Mouse (Mus musculus) monocyte, adult 5-6 weeks (primary cell): ENCODE data around the gene Setd2. TPM values are rescaled to one million over a fixed set of nuclear protein-coding genes. Genes with fewer than 3 reads are reported as not detected.

ENCODE experiments used
- ATAC-seq: fragments of 153-309, 156-312 bp; replicated peaks from 2 replicates; pipeline ENCODE4 v1.8.0; 2017; ENCODE audit warnings: mild to moderate bottlenecking; ENCODE audit not compliant: low TSS enrichment, insufficient number of reproducible peaks, severe bottlenecking, poor library complexity, low FRiP score
- total RNA-seq: library from RNA; stranded (forward); fragments of 200-1000, 200-491, 200-594 nt; gene quantifications from 3 replicates; pipeline ENCODE4 v1.2.3, GENCODE M21; 2017

Gene Setd2
- 253 to 368 TPM (median 266 TPM) in 3 replicates for total RNA-seq

- ATAC-seq, result no peak
Measured at GRCm38 (mm10) chr9:110532538-110533291, at the start of gene Setd2. Setd2 (plus strand) TSS chr9:110532597.

GRCm38 (mm10) chr9:110488841-110489240, 43.6 kb upstream of the Setd2 start:
- ATAC-seq, result no peak

DNA sequence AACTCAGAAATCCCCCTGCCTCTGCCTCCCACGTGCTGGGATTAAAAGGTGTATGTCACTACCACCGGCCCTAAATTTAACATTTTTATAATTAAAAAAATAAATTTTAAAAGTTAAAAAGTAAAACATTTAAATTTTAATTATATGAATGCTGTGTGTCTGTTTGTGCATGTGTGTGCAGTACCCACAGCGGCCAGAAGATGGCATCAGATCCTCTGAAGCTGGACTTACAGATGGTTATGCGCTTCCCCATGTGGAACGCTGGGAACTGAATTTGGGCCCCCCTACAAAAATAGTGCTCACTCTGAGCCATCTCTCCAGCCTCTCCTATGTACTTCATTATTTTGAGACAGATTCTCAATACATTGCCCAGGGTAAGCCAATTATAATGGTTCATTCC, 41.5 kb upstream of the Setd2 start:
- no peak for ATAC-seq

DNA sequence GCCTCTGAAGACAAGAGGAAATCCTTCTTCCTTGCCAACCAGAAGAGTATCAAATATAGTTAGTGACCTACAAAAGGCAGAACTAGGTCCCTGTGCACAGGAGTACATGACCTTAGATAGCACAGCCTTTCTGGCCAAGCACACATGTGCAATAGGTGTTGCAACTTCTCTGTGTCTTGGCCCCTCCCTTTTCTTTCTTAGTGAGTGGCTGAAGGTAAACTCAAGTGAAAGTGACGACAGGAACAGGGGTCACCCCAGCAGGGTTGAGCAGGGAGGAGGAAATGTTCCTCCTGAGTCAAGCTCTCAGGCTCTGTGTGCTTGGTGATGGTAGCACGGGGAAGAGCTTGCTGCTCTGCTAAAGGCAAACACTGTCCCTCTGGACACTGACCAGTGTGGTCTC, 6.7 kb upstream of the Setd2 start:
- ATAC-seq, result peak; percentile 79

DNA sequence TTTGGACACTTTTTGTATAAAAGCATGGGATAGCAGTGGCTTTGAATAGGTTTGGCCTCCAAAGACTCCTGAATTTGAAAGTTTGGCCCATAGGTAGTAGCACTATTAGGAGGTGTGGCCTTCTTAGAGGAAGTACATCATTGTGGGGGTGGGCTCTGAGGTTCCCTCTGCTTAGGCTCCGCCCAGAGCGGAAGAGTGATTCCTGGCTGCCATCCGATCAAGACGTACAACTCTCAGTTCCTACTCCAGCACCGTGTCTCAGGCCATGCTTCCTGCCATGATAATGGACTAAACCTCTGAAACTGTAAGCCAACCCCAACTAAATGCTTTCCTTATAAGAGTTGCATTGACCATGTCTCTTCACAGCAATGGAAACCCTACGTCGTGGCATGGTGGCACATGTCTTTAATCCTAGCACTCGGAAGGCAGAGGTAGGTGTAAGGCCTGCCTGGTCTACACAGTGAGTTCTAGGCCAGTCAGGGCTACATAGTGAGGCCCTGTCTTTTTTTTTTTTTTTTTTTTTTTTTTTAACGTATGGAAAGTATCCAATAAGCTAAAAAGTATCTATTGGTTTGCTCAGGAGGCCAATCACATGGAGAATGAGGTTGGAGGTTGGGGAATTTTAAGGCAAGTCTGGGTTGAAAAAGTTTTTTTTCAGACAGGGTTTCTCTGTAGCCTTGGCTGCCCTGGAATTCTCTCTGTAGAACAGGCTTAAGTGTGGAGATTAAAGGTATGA, 3.2 kb upstream of the Setd2 start:
- no peak for ATAC-seq

GRCm38 (mm10) chr9:110530650-110531049, 1.7 kb upstream of the Setd2 start:
- ATAC-seq, result no peak

GRCm38 (mm10) chr9:110531151-110531791, 1.1 kb upstream of the Setd2 start:
- no peak for ATAC-seq

- ATAC-seq, result peak; percentile 84
Measured at GRCm38 (mm10) chr9:110531914-110532489, 395 bp upstream of the Setd2 start.

- ATAC-seq, result no peak
Measured at GRCm38 (mm10) chr9:110533645-110534044, 1.2 kb downstream of the Setd2 start.

GRCm38 (mm10) chr9:110535114-110535513, 2.7 kb downstream of the Setd2 start:
- ATAC-seq, result no peak

- no peak for ATAC-seq
Measured at GRCm38 (mm10) chr9:110536636-110537035, 4.2 kb downstream of the Setd2 start.

DNA sequence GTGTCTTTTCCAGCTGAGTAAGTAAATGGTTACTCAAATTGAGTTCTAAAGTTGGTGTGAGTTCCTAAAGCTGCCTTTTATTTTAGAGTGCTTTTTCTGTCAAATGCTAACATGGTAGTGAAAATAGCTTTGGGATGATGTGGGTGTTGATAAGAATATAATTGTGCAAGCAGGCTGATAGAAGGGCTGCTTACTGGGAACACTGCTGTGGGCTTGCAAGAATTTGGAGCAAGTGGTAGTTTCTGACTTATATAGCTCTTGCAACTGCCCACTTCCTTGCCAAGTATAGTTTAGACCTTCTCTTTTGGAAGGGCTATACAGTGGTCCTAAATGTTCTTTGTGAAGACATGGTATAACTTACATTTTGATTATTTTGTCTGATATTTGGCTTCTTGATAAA, 6.1 kb downstream of the Setd2 start:
- ATAC-seq, result no peak

DNA sequence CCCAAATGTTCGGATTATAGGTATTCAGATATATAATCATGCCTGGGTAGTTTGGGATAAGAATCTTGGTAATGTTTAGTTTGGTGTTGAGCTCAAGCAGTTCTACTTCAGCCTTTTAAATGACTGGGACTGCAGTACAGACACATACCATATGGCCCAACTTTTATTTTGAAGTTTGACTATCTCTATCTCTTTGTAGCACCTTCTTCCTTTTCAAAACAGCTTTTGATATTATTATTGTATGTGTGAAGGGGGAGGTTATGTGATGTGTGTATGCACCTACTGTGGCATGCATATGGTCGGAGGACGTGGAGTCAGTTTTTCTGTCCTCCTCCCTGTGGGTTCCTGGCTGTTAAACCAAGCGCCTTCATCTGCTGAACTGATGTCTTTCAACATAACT, 9.6 kb downstream of the Setd2 start:
- ATAC-seq, result no peak; the same call in 1 of the 2 replicates

- ATAC-seq, result no peak
Measured at GRCm38 (mm10) chr9:110548261-110548660, 15.9 kb downstream of the Setd2 start.

GRCm38 (mm10) chr9:110568309-110568708, 35.9 kb downstream of the Setd2 start:
- ATAC-seq, result no peak

DNA sequence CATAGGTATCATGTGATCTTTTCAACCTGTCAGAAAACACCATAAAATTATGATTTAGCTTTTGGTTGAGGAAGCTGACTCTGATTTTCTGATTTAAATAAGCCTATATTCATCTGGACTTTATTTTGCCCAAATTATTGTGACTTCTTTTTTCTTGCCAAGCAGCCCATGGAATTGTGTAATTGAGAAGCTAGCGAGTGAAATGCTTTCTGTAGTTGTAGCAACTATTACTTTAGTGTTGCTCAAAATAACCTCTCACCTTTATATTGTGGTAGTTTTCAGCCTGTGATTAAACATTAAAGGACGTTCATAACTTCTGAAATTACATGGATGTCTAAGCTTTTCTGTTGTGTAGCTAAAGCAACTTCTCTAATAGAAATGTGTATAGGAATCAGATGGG, 49.8 kb downstream of the Setd2 start:
- ATAC-seq, result no peak

DNA sequence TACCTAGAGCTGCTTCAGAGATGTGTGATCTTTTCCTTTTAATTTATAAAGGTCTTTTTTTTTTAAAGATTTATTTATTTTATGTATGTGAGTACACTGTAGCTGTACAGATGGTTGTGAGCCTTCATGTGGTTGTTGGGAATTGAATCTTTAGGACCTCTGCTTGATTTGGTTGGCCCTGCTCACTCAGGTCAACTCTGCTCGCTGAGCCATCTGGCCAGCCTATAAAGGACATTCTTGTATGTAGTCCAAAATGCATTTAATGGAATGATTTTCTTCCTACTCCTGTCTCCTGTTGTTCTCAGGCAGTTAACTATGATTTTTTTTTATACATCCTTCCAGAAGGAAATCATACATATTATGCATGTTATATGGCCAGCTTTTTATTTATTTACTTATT, 51.1 kb downstream of the Setd2 start:
- no peak for ATAC-seq

DNA sequence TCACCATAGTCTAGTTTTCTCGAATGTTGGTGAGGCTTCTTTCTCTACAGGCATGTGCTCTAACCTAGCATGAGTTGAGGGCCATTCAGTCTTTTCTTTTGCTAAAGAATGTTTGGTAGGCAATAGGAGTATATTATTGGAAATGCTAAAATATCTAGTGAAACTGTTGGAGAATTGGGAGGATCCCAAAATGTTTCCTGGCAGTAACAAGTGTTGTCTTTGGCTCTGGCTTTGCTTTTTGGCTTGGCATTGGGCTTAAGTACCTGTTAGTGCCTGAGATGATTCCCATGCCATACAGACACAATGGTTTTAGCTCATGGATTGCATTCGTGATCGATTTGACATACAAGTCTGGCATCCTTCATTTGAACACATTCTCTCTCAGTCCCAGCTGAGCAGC, 79.1 kb downstream of the Setd2 start:
- ATAC-seq, result no peak

- ATAC-seq, result no peak
Measured at GRCm38 (mm10) chr9:110617081-110617480, 84.7 kb downstream of the Setd2 start.
